Mouse (Mus musculus) forebrain, embryonic 15.5 days (tissue): Measurements from ENCODE around the gene Olfr66. TPM values are rescaled to one million over a fixed set of nuclear protein-coding genes. Genes with fewer than 3 reads are reported as not detected.

Experiments
- ATAC-seq: fragments of 200-750 bp; cut with Nextera tagmentation; replicated peaks from 2 replicates; pipeline ENCODE4 v1.8.0; 2017; ENCODE audit warnings: mild to moderate bottlenecking, moderate TSS enrichment, moderate library complexity
- H3K27ac ChIP-seq: fragments of 300-500 bp; sonication (generic); replicated peaks from 2 replicates; pipeline ENCODE4 v1.5.1; 2015; ENCODE audit warnings: mild to moderate bottlenecking, inconsistent platforms
- H3K27me3 ChIP-seq: fragments of 300-500 bp; sonication (generic); 2 replicates; pipeline ENCODE4 v1.6.1; 2015; ENCODE audit warnings: inconsistent platforms
- H3K36me3 ChIP-seq: fragments of 300-500 bp; sonication (generic); 2 replicates; pipeline ENCODE4 v1.6.1; 2015; ENCODE audit warnings: mild to moderate bottlenecking, inconsistent platforms
- H3K4me1 ChIP-seq: fragments of 300-500 bp; sonication (generic); 2 replicates; pipeline ENCODE4 v1.6.1; 2015; ENCODE audit warnings: inconsistent platforms
- H3K4me2 ChIP-seq: fragments of 300-500 bp; sonication (generic); replicated peaks from 2 replicates; pipeline ENCODE4 v1.6.1; 2015; ENCODE audit warnings: mild to moderate bottlenecking, inconsistent platforms
- H3K4me3 ChIP-seq: fragments of 300-500 bp; sonication (generic); 2 replicates; pipeline ENCODE4 v1.5.1; 2015; ENCODE audit warnings: mild to moderate bottlenecking, inconsistent platforms
- H3K9ac ChIP-seq: fragments of 300-500 bp; sonication (generic); replicated peaks from 2 replicates; pipeline ENCODE4 v1.6.1; 2015; ENCODE audit warnings: mild to moderate bottlenecking, inconsistent platforms
- H3K9me3 ChIP-seq: fragments of 300-500 bp; sonication (generic); 2 replicates; pipeline ENCODE4 v1.6.1; 2016; ENCODE audit warnings: inconsistent platforms
- WGBS: fragments of 180-500 bp; shearing (Covaris S2); methylation state at CpG from one replicate; pipeline ENCODE4 v1.1.7; 2015; ENCODE audit warnings: mixed read lengths; 5-methylcytosine and 5-hydroxymethylcytosine counted together
- polyA plus RNA-seq: library from polyadenylated mRNA; unstranded; fragments of >200 nt; fragmentation: Nextera tagmentation; extraction: Ambion mirVana; gene quantifications from 2 replicates; pipeline ENCODE4 v1.2.1, GENCODE M21; 2015

Gene Olfr66
- polyA plus RNA-seq, 1 experiment from 2014 or later = not detected

- 82% methylated on average over 3 of the region's 3 CpGs for WGBS
Measured at GRCm38 (mm10) chr7:103861531-103861930, 24.5 kb downstream of the Olfr66 start.

GRCm38 (mm10) chr7:103860855-103861254 lies 25.2 kb downstream of the Olfr66 start:
- 53% methylated on average over 1 of the region's 1 CpGs for WGBS
- Histone ChIP-seq H3K4me2 (no peak overlapping the region), H3K36me3 (no peaks in the 10 kb centered on the region), H3K4me3 (no peak overlapping the region), H3K9me3 (no peaks in the 10 kb centered on the region), H3K9ac (no peak overlapping the region), H3K27ac (no peak overlapping the region), H3K4me1 (no peaks in the 10 kb centered on the region), H3K27me3 (no peaks in the 10 kb centered on the region)
- no peak for ATAC-seq

More at GRCm38 (mm10) chr7:103861531-103861930, 24.5 kb downstream of the Olfr66 start:
- Histone ChIP-seq H3K4me1 (no peaks in the 10 kb centered on the region), H3K27ac (no peak overlapping the region), H3K4me2 (no peak overlapping the region), H3K9ac (no peak overlapping the region), H3K27me3 (no peaks in the 10 kb centered on the region), H3K4me3 (no peak overlapping the region), H3K9me3 (no peaks in the 10 kb centered on the region), H3K36me3 (no peaks in the 10 kb centered on the region)
- ATAC-seq = no peak

GRCm38 (mm10) chr7:103859076-103859475 lies 27.0 kb downstream of the Olfr66 start:
- Histone ChIP-seq H3K36me3 (no peaks in the 10 kb centered on the region), H3K4me3 (no peak overlapping the region), H3K27ac (no peak overlapping the region), H3K4me1 (no peaks in the 10 kb centered on the region), H3K4me2 (no peak overlapping the region), H3K27me3 (no peaks in the 10 kb centered on the region), H3K9me3 (no peaks in the 10 kb centered on the region), H3K9ac (no peak overlapping the region)
- WGBS = 71% methylated on average over 2 of the region's 2 CpGs
- ATAC-seq = no peak

- no peaks in the 10 kb centered on the region for H3K4me1 ChIP-seq
- H3K4me3 ChIP-seq = no peak overlapping the region
- no peak overlapping the region for H3K27ac ChIP-seq
- H3K9me3 ChIP-seq = no peaks in the 10 kb centered on the region
- no peaks in the 10 kb centered on the region for H3K36me3 ChIP-seq
- no peak overlapping the region for H3K4me2 ChIP-seq
- ATAC-seq = no peak
- H3K27me3 ChIP-seq = no peaks in the 10 kb centered on the region
- no peak overlapping the region for H3K9ac ChIP-seq
- WGBS = 71% methylated on average over 1 of the region's 1 CpGs
Measured at GRCm38 (mm10) chr7:103854669-103855068, 31.4 kb downstream of the Olfr66 start.

GRCm38 (mm10) chr7:103853090-103853489 lies 33.0 kb downstream of the Olfr66 start, which contains the start of gene Hbb-y:
Gene Hbb-y (minus strand): TSS chr7:103853216.
- Histone ChIP-seq H3K4me1 (no peaks in the 10 kb centered on the region), H3K36me3 (no peaks in the 10 kb centered on the region), H3K9me3 (no peaks in the 10 kb centered on the region), H3K27me3 (no peaks in the 10 kb centered on the region), H3K4me2 (no peak within 1 kb of the TSS), H3K9ac (no peak within 1 kb of the TSS), H3K4me3 (no peak within 1 kb of the TSS), H3K27ac (no peak within 1 kb of the TSS)
- 57% methylated on average over 2 of the region's 2 CpGs for WGBS
- ATAC-seq = no peak

GRCm38 (mm10) chr7:103844525-103845325 lies 41.3 kb downstream of the Olfr66 start:
- Histone ChIP-seq H3K9me3 (no peaks in the 10 kb centered on the region), H3K4me2 (no peak overlapping the region), H3K4me3 (no peak overlapping the region), H3K27me3 (no peaks in the 10 kb centered on the region), H3K36me3 (no peaks in the 10 kb centered on the region), H3K4me1 (no peaks in the 10 kb centered on the region), H3K9ac (no peak overlapping the region), H3K27ac (no peak overlapping the region)
- 49% methylated on average over 2 of the region's 2 CpGs for WGBS
- ATAC-seq = no peak

GRCm38 (mm10) chr7:103843034-103843433 lies 43.0 kb downstream of the Olfr66 start, which contains the start of gene Hbb-bh1:
Gene Hbb-bh1 (minus strand): TSS chr7:103843164.
- Histone ChIP-seq H3K4me1 (no peaks in the 10 kb centered on the region), H3K4me3 (no peak within 1 kb of the TSS), H3K36me3 (no peaks in the 10 kb centered on the region), H3K9me3 (no peaks in the 10 kb centered on the region), H3K27ac (no peak within 1 kb of the TSS), H3K4me2 (no peak within 1 kb of the TSS), H3K9ac (no peak within 1 kb of the TSS), H3K27me3 (no peaks in the 10 kb centered on the region)
- ATAC-seq = no peak
- 80% methylated on average over 2 of the region's 2 CpGs for WGBS

- no peaks in the 10 kb centered on the region for H3K4me1 ChIP-seq
- no peaks in the 10 kb centered on the region for H3K27me3 ChIP-seq
- 88% methylated on average over 3 of the region's 3 CpGs for WGBS
- H3K4me3 ChIP-seq = no peak within 1 kb of the TSS
- no peaks in the 10 kb centered on the region for H3K36me3 ChIP-seq
- H3K27ac ChIP-seq = no peak within 1 kb of the TSS
- no peak within 1 kb of the TSS for H3K9ac ChIP-seq
- no peak within 1 kb of the TSS for H3K4me2 ChIP-seq
- H3K9me3 ChIP-seq = no peaks in the 10 kb centered on the region
- no peak for ATAC-seq
Measured at GRCm38 (mm10) chr7:103840268-103840667, 45.8 kb downstream of the Olfr66 start, which contains the start of gene Hbb-bh2. Gene Hbb-bh2 (minus strand): TSS chr7:103840520.

Other genes starting within 250 kb of the Olfr66 start
- gene Olfr622, start 243.6 kb downstream of the Olfr66 start, polyA plus RNA-seq = not detected in 2 replicates
- not detected in 2 replicates for gene Olfr623, start 222.6 kb downstream of the Olfr66 start, polyA plus RNA-seq
- not detected in 2 replicates for gene Olfr624, start 215.1 kb downstream of the Olfr66 start, polyA plus RNA-seq
- gene Olfr625-ps1, start 203.5 kb downstream of the Olfr66 start, polyA plus RNA-seq = not detected in 2 replicates
- not detected in 2 replicates for gene Olfr243, start 171.6 kb downstream of the Olfr66 start, polyA plus RNA-seq
- not detected in 2 replicates for gene Olfr628, start 155.9 kb downstream of the Olfr66 start, polyA plus RNA-seq
- not detected in 2 replicates for gene Olfr629, start 141.3 kb downstream of the Olfr66 start, polyA plus RNA-seq
- not detected in 2 replicates for gene Olfr630, start 128.9 kb downstream of the Olfr66 start, polyA plus RNA-seq
- not detected in 2 replicates for gene Olfr69, start 114.7 kb downstream of the Olfr66 start, polyA plus RNA-seq
- gene Olfr68, start 106.6 kb downstream of the Olfr66 start, polyA plus RNA-seq = not detected in 2 replicates
- gene Olfr67, start 94.4 kb downstream of the Olfr66 start, polyA plus RNA-seq = not detected in 2 replicates
- gene Hbb-bt, start 72.3 kb downstream of the Olfr66 start, polyA plus RNA-seq = 1,298 and 1,407 TPM in 2 replicates
- gene Hbb-bs, start 58.2 kb downstream of the Olfr66 start, polyA plus RNA-seq = 3,597 and 4,102 TPM in 2 replicates
- gene Hbb-bh2, start 45.7 kb downstream of the Olfr66 start, polyA plus RNA-seq = not detected in 2 replicates
- gene Hbb-bh1, start 43.1 kb downstream of the Olfr66 start, polyA plus RNA-seq = 1.1 and 2.1 TPM in 2 replicates
- 114 and 201 TPM in 2 replicates for gene Hbb-y, start 33.0 kb downstream of the Olfr66 start, polyA plus RNA-seq
- gene Olfr64, start 8.2 kb upstream of the Olfr66 start, polyA plus RNA-seq = not detected in 2 replicates
- not detected in 2 replicates for gene Olfr65, start 17.2 kb upstream of the Olfr66 start, polyA plus RNA-seq
- not detected in 2 replicates for gene Olfr631, start 42.6 kb upstream of the Olfr66 start, polyA plus RNA-seq
- not detected in 2 replicates for gene Olfr632, start 48.1 kb upstream of the Olfr66 start, polyA plus RNA-seq
- gene Olfr633, start 58.2 kb upstream of the Olfr66 start, polyA plus RNA-seq = not detected in 2 replicates
- not detected in 2 replicates for gene Olfr635, start 84.9 kb upstream of the Olfr66 start, polyA plus RNA-seq
- not detected in 2 replicates for gene Olfr638, start 112.5 kb upstream of the Olfr66 start, polyA plus RNA-seq
- gene Olfr639, start 131.1 kb upstream of the Olfr66 start, polyA plus RNA-seq = not detected in 2 replicates
- not detected in 2 replicates for gene Olfr640, start 139.3 kb upstream of the Olfr66 start, polyA plus RNA-seq
- gene Olfr641, start 149.2 kb upstream of the Olfr66 start, polyA plus RNA-seq = not detected in 2 replicates
- not detected in 2 replicates for gene Olfr642, start 166.4 kb upstream of the Olfr66 start, polyA plus RNA-seq
- gene 4930516K23Rik, start 175.2 kb upstream of the Olfr66 start, polyA plus RNA-seq = not detected in 2 replicates
- not detected in 2 replicates for gene Olfr644, start 185.6 kb upstream of the Olfr66 start, polyA plus RNA-seq
- not detected in 2 replicates for gene Olfr645, start 199.2 kb upstream of the Olfr66 start, polyA plus RNA-seq
- gene Olfr646, start 218.6 kb upstream of the Olfr66 start, polyA plus RNA-seq = not detected in 2 replicates
- not detected in 2 replicates for gene Ubqln5, start 243.6 kb upstream of the Olfr66 start, polyA plus RNA-seq